Mouse (Mus musculus): ENCODE results near the gene Lrba. TPM values are rescaled to one million over a fixed set of nuclear protein-coding genes. Genes with fewer than 3 reads are reported as not detected.

Lrba gene
- polyA plus RNA-seq, 1 experiment from 2014 or later, result 9.2 TPM

DNA sequence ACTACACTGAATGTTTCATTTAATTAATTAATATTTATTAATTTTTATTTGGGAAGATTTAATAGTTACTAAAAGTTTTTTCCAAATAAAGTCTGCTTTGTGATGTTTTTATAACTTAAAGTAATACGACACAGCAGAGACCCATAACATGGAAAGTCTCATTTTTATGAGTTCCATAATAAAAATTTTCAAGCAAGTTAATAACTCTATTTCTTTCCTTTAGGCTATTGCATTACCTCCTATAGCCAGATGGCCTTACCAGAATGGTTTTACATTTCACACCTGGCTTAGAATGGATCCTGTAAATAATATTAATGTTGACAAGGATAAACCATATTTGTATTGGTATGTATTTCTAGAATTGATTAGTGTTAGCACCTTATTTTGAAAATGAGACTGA, 70.4 kb downstream of the Lrba start:
- Histone ChIP-seq H3K4me3 (ENCODE audit: low read depth, low read length) (no peak overlapping the region), H3K36me3 (ENCODE audit: control insufficient read depth, insufficient read depth, low read length) (no peaks in the 10 kb centered on the region), H3K4me1 (ENCODE audit: control insufficient read depth, insufficient read depth, low read length) (no peaks in the 10 kb centered on the region), H3K27me3 (replicated peaks; ENCODE audit: control insufficient read depth, insufficient read depth, low read length) (no peaks in the 10 kb centered on the region), H3K9me3 (ENCODE audit: control insufficient read depth, low read length) (no peaks in the 10 kb centered on the region), H3K9ac (ENCODE audit: low read depth, low read length) (no peak overlapping the region), H3K27ac (replicated peaks; ENCODE audit: low read depth, low read length) (no peak overlapping the region), H3K4me2 (ENCODE audit: low read depth, low read length) (no peak overlapping the region)
- 79% methylated on average over 1 of the region's 1 CpGs for WGBS
- no peak for ATAC-seq (ENCODE audit: low read depth)
- no peak for DNase-seq (ENCODE audit: low spot score)

- 75% methylated on average over 8 of the region's 8 CpGs for WGBS
These were observed 71.7 kb downstream of the Lrba start for GRCm38 (mm10) chr3:86296214-86296613.

GRCm38 (mm10) chr3:86308833-86309232, 84.4 kb downstream of the Lrba start:
- no peak for DNase-seq (ENCODE audit: low spot score)
- WGBS, result 79% methylated on average over 2 of the region's 2 CpGs
- Histone ChIP-seq H3K4me1 (ENCODE audit: control insufficient read depth, insufficient read depth, low read length) (no peaks in the 10 kb centered on the region), H3K27ac (replicated peaks; ENCODE audit: low read depth, low read length) (no peak overlapping the region), H3K9ac (ENCODE audit: low read depth, low read length) (no peak overlapping the region), H3K4me2 (ENCODE audit: low read depth, low read length) (no peak overlapping the region), H3K4me3 (ENCODE audit: low read depth, low read length) (no peak overlapping the region), H3K27me3 (replicated peaks; ENCODE audit: control insufficient read depth, insufficient read depth, low read length) (no peaks in the 10 kb centered on the region), H3K9me3 (ENCODE audit: control insufficient read depth, low read length) (no peaks in the 10 kb centered on the region), H3K36me3 (ENCODE audit: control insufficient read depth, insufficient read depth, low read length) (0 out of 2 replicates have a peak, but pooled peaks cover 7% of the 10 kb centered on the region)
- ATAC-seq (ENCODE audit: low read depth), result no peak

More at GRCm38 (mm10) chr3:86296214-86296613, 71.7 kb downstream of the Lrba start:
- DNase-seq (ENCODE audit: low spot score), result no peak
- no peak overlapping the region for H3K9ac ChIP-seq (ENCODE audit: low read depth, low read length)
- ATAC-seq (ENCODE audit: low read depth), result no peak
- H3K27ac ChIP-seq (replicated peaks; ENCODE audit: low read depth, low read length), result no peak overlapping the region
- no peaks in the 10 kb centered on the region for H3K4me1 ChIP-seq (ENCODE audit: control insufficient read depth, insufficient read depth, low read length)
- no peaks in the 10 kb centered on the region for H3K36me3 ChIP-seq (ENCODE audit: control insufficient read depth, insufficient read depth, low read length)
- no peaks in the 10 kb centered on the region for H3K9me3 ChIP-seq (ENCODE audit: control insufficient read depth, low read length)
- no peak overlapping the region for H3K4me3 ChIP-seq (ENCODE audit: low read depth, low read length)
- no peaks in the 10 kb centered on the region for H3K27me3 ChIP-seq (replicated peaks; ENCODE audit: control insufficient read depth, insufficient read depth, low read length)
- no peak overlapping the region for H3K4me2 ChIP-seq (ENCODE audit: low read depth, low read length)

GRCm38 (mm10) chr3:86310216-86310615, 85.7 kb downstream of the Lrba start:
- H3K4me3 ChIP-seq (ENCODE audit: low read depth, low read length), result no peak overlapping the region
- WGBS, result 47% methylated on average over 5 of the region's 5 CpGs
- H3K36me3 ChIP-seq (ENCODE audit: control insufficient read depth, insufficient read depth, low read length), result no peaks in the 10 kb centered on the region
- H3K9ac ChIP-seq (ENCODE audit: low read depth, low read length), result no peak overlapping the region
- H3K27ac ChIP-seq (replicated peaks; ENCODE audit: low read depth, low read length), result no peak overlapping the region
- H3K4me1 ChIP-seq (ENCODE audit: control insufficient read depth, insufficient read depth, low read length), result no peaks in the 10 kb centered on the region
- ATAC-seq (ENCODE audit: low read depth) (no peak), DNase-seq (ENCODE audit: low spot score) (no peak)
- no peaks in the 10 kb centered on the region for H3K9me3 ChIP-seq (ENCODE audit: control insufficient read depth, low read length)
- H3K4me2 ChIP-seq (ENCODE audit: low read depth, low read length), result no peak overlapping the region
- no peaks in the 10 kb centered on the region for H3K27me3 ChIP-seq (replicated peaks; ENCODE audit: control insufficient read depth, insufficient read depth, low read length)

GRCm38 (mm10) chr3:86311406-86311805, 86.9 kb downstream of the Lrba start:
- no peak overlapping the region for H3K4me3 ChIP-seq (ENCODE audit: low read depth, low read length)
- H3K4me1 ChIP-seq (ENCODE audit: control insufficient read depth, insufficient read depth, low read length), result no peaks in the 10 kb centered on the region
- H3K4me2 ChIP-seq (ENCODE audit: low read depth, low read length), result no peak overlapping the region
- no peak overlapping the region for H3K27ac ChIP-seq (replicated peaks; ENCODE audit: low read depth, low read length)
- H3K9me3 ChIP-seq (ENCODE audit: control insufficient read depth, low read length), result no peaks in the 10 kb centered on the region
- WGBS, result 15% methylated on average over 1 of the region's 1 CpGs
- no peak overlapping the region for H3K9ac ChIP-seq (ENCODE audit: low read depth, low read length)
- no peaks in the 10 kb centered on the region for H3K27me3 ChIP-seq (replicated peaks; ENCODE audit: control insufficient read depth, insufficient read depth, low read length)
- ATAC-seq (ENCODE audit: low read depth), result no peak
- H3K36me3 ChIP-seq (ENCODE audit: control insufficient read depth, insufficient read depth, low read length), result no peaks in the 10 kb centered on the region
- no peak for DNase-seq (ENCODE audit: low spot score)

GRCm38 (mm10) chr3:86317636-86318035, 93.2 kb downstream of the Lrba start:
- Histone ChIP-seq H3K9ac (ENCODE audit: low read depth, low read length) (no peak overlapping the region), H3K27ac (replicated peaks; ENCODE audit: low read depth, low read length) (no peak overlapping the region), H3K4me2 (ENCODE audit: low read depth, low read length) (no peak overlapping the region), H3K27me3 (replicated peaks; ENCODE audit: control insufficient read depth, insufficient read depth, low read length) (no peaks in the 10 kb centered on the region), H3K4me3 (ENCODE audit: low read depth, low read length) (no peak overlapping the region), H3K36me3 (ENCODE audit: control insufficient read depth, insufficient read depth, low read length) (no peaks in the 10 kb centered on the region), H3K9me3 (ENCODE audit: control insufficient read depth, low read length) (no peaks in the 10 kb centered on the region), H3K4me1 (ENCODE audit: control insufficient read depth, insufficient read depth, low read length) (no peaks in the 10 kb centered on the region)
- no peak for ATAC-seq (ENCODE audit: low read depth)
- whole genome bisulfite sequencing, result 84% methylated on average over 5 of the region's 5 CpGs
- no peak for DNase-seq (ENCODE audit: low spot score)

GRCm38 (mm10) chr3:86328531-86328930, 104.1 kb downstream of the Lrba start:
- no peak overlapping the region for H3K4me3 ChIP-seq (ENCODE audit: low read depth, low read length)
- 28% methylated on average over 1 of the region's 1 CpGs for WGBS
- no peak overlapping the region for H3K4me2 ChIP-seq (ENCODE audit: low read depth, low read length)
- ATAC-seq (ENCODE audit: low read depth) (no peak), DNase-seq (ENCODE audit: low spot score) (peak; percentile 14)
- H3K4me1 ChIP-seq (ENCODE audit: control insufficient read depth, insufficient read depth, low read length), result no peaks in the 10 kb centered on the region
- no peak overlapping the region for H3K9ac ChIP-seq (ENCODE audit: low read depth, low read length)
- no peaks in the 10 kb centered on the region for H3K9me3 ChIP-seq (ENCODE audit: control insufficient read depth, low read length)
- no peaks in the 10 kb centered on the region for H3K27me3 ChIP-seq (replicated peaks; ENCODE audit: control insufficient read depth, insufficient read depth, low read length)
- H3K27ac ChIP-seq (replicated peaks; ENCODE audit: low read depth, low read length), result no peak overlapping the region
- H3K36me3 ChIP-seq (ENCODE audit: control insufficient read depth, insufficient read depth, low read length), result no peaks in the 10 kb centered on the region

DNA sequence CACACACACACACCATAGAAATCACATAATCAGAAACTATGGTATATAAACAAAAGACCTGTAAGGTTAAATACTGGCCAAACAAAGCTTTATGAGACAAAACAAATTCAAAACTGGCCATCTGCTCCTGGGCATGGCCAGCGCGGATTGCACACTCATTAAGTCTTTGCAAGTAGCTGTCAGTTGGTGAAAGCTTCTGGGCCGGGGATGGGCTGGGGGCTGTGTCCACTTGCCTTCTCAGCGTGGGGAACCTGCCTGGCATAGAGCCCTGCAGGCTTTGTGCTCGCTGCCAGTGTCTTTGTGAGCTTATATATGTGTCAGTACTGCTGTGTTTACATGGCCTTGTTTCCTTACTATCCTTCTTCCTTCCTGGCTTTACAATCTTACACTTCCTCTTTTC, 118.8 kb downstream of the Lrba start:
- Histone ChIP-seq H3K36me3 (ENCODE audit: control insufficient read depth, insufficient read depth, low read length) (no peaks in the 10 kb centered on the region), H3K4me1 (ENCODE audit: control insufficient read depth, insufficient read depth, low read length) (no peaks in the 10 kb centered on the region), H3K4me2 (ENCODE audit: low read depth, low read length) (no peak overlapping the region), H3K9ac (ENCODE audit: low read depth, low read length) (no peak overlapping the region), H3K9me3 (ENCODE audit: control insufficient read depth, low read length) (no peaks in the 10 kb centered on the region), H3K27me3 (replicated peaks; ENCODE audit: control insufficient read depth, insufficient read depth, low read length) (no peaks in the 10 kb centered on the region), H3K27ac (replicated peaks; ENCODE audit: low read depth, low read length) (no peak overlapping the region), H3K4me3 (ENCODE audit: low read depth, low read length) (no peak overlapping the region)
- no peak for DNase-seq (ENCODE audit: low spot score)
- 50% methylated on average over 5 of the region's 5 CpGs for WGBS
- ATAC-seq (ENCODE audit: low read depth), result no peak

- Histone ChIP-seq H3K4me2 (ENCODE audit: low read depth, low read length) (no peak overlapping the region), H3K27ac (replicated peaks; ENCODE audit: low read depth, low read length) (no peak overlapping the region), H3K27me3 (replicated peaks; ENCODE audit: control insufficient read depth, insufficient read depth, low read length) (no peaks in the 10 kb centered on the region), H3K36me3 (ENCODE audit: control insufficient read depth, insufficient read depth, low read length) (no peaks in the 10 kb centered on the region), H3K4me1 (ENCODE audit: control insufficient read depth, insufficient read depth, low read length) (no peaks in the 10 kb centered on the region), H3K9ac (ENCODE audit: low read depth, low read length) (no peak overlapping the region), H3K4me3 (ENCODE audit: low read depth, low read length) (no peak overlapping the region), H3K9me3 (ENCODE audit: control insufficient read depth, low read length) (no peaks in the 10 kb centered on the region)
- ATAC-seq (ENCODE audit: low read depth), result no peak
- DNase-seq (ENCODE audit: low spot score), result peak; percentile 25
- WGBS, result 30% methylated on average over 5 of the region's 5 CpGs
These were observed 138.0 kb downstream of the Lrba start for GRCm38 (mm10) chr3:86362486-86362885.

Measured in embryonic facial prominence, embryonic 14.5 days (tissue).